Mouse (Mus musculus) kidney, adult 8-10 months (tissue): ENCODE measurements around the gene Nanos1.

Source experiments
- DNase-seq, 2 experiments: peaks; one replicate each; pipeline ENCODE4 v3.0.0; 2022

Nanos1 gene

GRCm38 (mm10) chr19:60755438-60756191 lies at the start of gene Nanos1:
Nanos1 (plus strand) TSS chr19:60755987.
- peak; percentile 65 to 79 for DNase-seq

GRCm38 (mm10) chr19:60709193-60709900 lies 46.4 kb upstream of the Nanos1 start:
- no peak for DNase-seq

- no peak for DNase-seq
These were observed 45.6 kb upstream of the Nanos1 start for GRCm38 (mm10) chr19:60710196-60710595.

- DNase-seq: no peak
These were observed 43.2 kb upstream of the Nanos1 start for GRCm38 (mm10) chr19:60712577-60712976.

GRCm38 (mm10) chr19:60716381-60716780 lies 39.4 kb upstream of the Nanos1 start:
- no peak for DNase-seq

- peak; percentile 15 to 29 for DNase-seq
These were observed 25.4 kb upstream of the Nanos1 start for GRCm38 (mm10) chr19:60730281-60730852.

- DNase-seq: no peak
These were observed 24.5 kb upstream of the Nanos1 start for GRCm38 (mm10) chr19:60731299-60731698.

GRCm38 (mm10) chr19:60731966-60732365 lies 23.8 kb upstream of the Nanos1 start:
- DNase-seq: no peak

- DNase-seq: no peak
These were observed 15.2 kb upstream of the Nanos1 start for GRCm38 (mm10) chr19:60740560-60740959.

GRCm38 (mm10) chr19:60743767-60744547 lies 11.8 kb upstream of the Nanos1 start:
- DNase-seq: no peak

GRCm38 (mm10) chr19:60747801-60748200 lies 8.0 kb upstream of the Nanos1 start:
- DNase-seq: no peak

- peak; percentile 23 to 40 for DNase-seq
These were observed 658 bp downstream of the Nanos1 start for GRCm38 (mm10) chr19:60756192-60757098.

GRCm38 (mm10) chr19:60757099-60757785 lies 1.5 kb downstream of the Nanos1 start:
- no peak for DNase-seq

- no peak for DNase-seq
These were observed 3.4 kb downstream of the Nanos1 start for GRCm38 (mm10) chr19:60758896-60759835.

GRCm38 (mm10) chr19:60773366-60773765 lies 17.6 kb downstream of the Nanos1 start:
- no peak for DNase-seq

GRCm38 (mm10) chr19:60782034-60782433 lies 26.2 kb downstream of the Nanos1 start:
- DNase-seq: no peak

GRCm38 (mm10) chr19:60784712-60785111 lies 28.9 kb downstream of the Nanos1 start:
- no peak for DNase-seq

- DNase-seq: no peak
These were observed 31.8 kb downstream of the Nanos1 start for GRCm38 (mm10) chr19:60787465-60788150.

GRCm38 (mm10) chr19:60788214-60788960 lies 32.6 kb downstream of the Nanos1 start:
- no peak for DNase-seq
